Mouse (Mus musculus): ENCODE results near the gene Nrp2.

Nrp2 gene

GRCm38 (mm10) chr1:62751011-62752006, 48.2 kb downstream of the Nrp2 start:
- DNase-seq (ENCODE audit: low read depth, low spot score), result no peak

- no peak for DNase-seq (ENCODE audit: low read depth, low spot score)
Measured at GRCm38 (mm10) chr1:62752055-62752454, 49.0 kb downstream of the Nrp2 start.

- DNase-seq (ENCODE audit: low read depth, low spot score), result no peak
Measured at GRCm38 (mm10) chr1:62752661-62753333, 49.7 kb downstream of the Nrp2 start.

GRCm38 (mm10) chr1:62754066-62754835, 51.2 kb downstream of the Nrp2 start:
- DNase-seq (ENCODE audit: low read depth, low spot score), result no peak

GRCm38 (mm10) chr1:62760086-62760485, 57.0 kb downstream of the Nrp2 start:
- no peak for DNase-seq (ENCODE audit: low read depth, low spot score)

- DNase-seq (ENCODE audit: low read depth, low spot score), result no peak
Measured at GRCm38 (mm10) chr1:62760565-62760964, 57.5 kb downstream of the Nrp2 start.

GRCm38 (mm10) chr1:62763779-62764178, 60.7 kb downstream of the Nrp2 start:
- DNase-seq (ENCODE audit: low read depth, low spot score), result no peak

GRCm38 (mm10) chr1:62765171-62765570, 62.1 kb downstream of the Nrp2 start:
- no peak for DNase-seq (ENCODE audit: low read depth, low spot score)

- no peak for DNase-seq (ENCODE audit: low read depth, low spot score)
Measured at GRCm38 (mm10) chr1:62766766-62767165, 63.7 kb downstream of the Nrp2 start.

GRCm38 (mm10) chr1:62767611-62768010, 64.5 kb downstream of the Nrp2 start:
- no peak for DNase-seq (ENCODE audit: low read depth, low spot score)

GRCm38 (mm10) chr1:62770576-62770975, 67.5 kb downstream of the Nrp2 start:
- no peak for DNase-seq (ENCODE audit: low read depth, low spot score)

GRCm38 (mm10) chr1:62772391-62772790, 69.3 kb downstream of the Nrp2 start:
- no peak for DNase-seq (ENCODE audit: low read depth, low spot score)

- no peak for DNase-seq (ENCODE audit: low read depth, low spot score)
Measured at GRCm38 (mm10) chr1:62773105-62773920, 70.2 kb downstream of the Nrp2 start.

GRCm38 (mm10) chr1:62773921-62774191, 70.8 kb downstream of the Nrp2 start:
- no peak for DNase-seq (ENCODE audit: low read depth, low spot score)

- no peak for DNase-seq (ENCODE audit: low read depth, low spot score)
Measured at GRCm38 (mm10) chr1:62774288-62775218, 71.5 kb downstream of the Nrp2 start.

GRCm38 (mm10) chr1:62777320-62778235, 74.5 kb downstream of the Nrp2 start:
- no peak for DNase-seq (ENCODE audit: low read depth, low spot score)

GRCm38 (mm10) chr1:62778910-62779309, 75.8 kb downstream of the Nrp2 start:
- no peak for DNase-seq (ENCODE audit: low read depth, low spot score)

GRCm38 (mm10) chr1:62780068-62780761, 77.1 kb downstream of the Nrp2 start:
- no peak for DNase-seq (ENCODE audit: low read depth, low spot score)

GRCm38 (mm10) chr1:62782155-62782554, 79.1 kb downstream of the Nrp2 start:
- DNase-seq (ENCODE audit: low read depth, low spot score), result no peak

Measured in c-Kit-negative CD71-positive TER-119-positive erythroid progenitor cells, embryonic 14.5 days (primary cell).